Mouse (Mus musculus) MEL (cell line): ENCODE data around the gene Kdm6b. TPM values are rescaled to one million over a fixed set of nuclear protein-coding genes. Genes with fewer than 3 reads are reported as not detected.

Experiments used
- DNase-seq: peaks from one replicate; pipeline ENCODE4 v3.0.0; 2011; ENCODE audit warnings: low read depth, low spot score
- H3K27ac ChIP-seq: 2 replicates; pipeline ENCODE4 v1.5.1; 2012; ENCODE audit warnings: low read depth, mild to moderate bottlenecking, control low read depth, low read length, moderate library complexity; ENCODE audit not compliant: control insufficient read depth
- H3K27me3 ChIP-seq, 2 experiments: fragments of 150-350 bp in 1 of 2; sonication (generic) in 1 of 2; 2 replicates each; pipeline ENCODE4 v1.6.1; 2012; ENCODE audit warnings: low read length in 2 of 2, mild to moderate bottlenecking in 2 of 2, improper control_type of control experiment in 1 of 2, moderate library complexity in 1 of 2; ENCODE audit not compliant: insufficient read depth in 2 of 2, control insufficient read depth in 1 of 2
- H3K36me3 ChIP-seq, 2 experiments: 2 replicates each; pipeline ENCODE4 v1.6.1; 2012 to 2014; ENCODE audit warnings: low read length in 2 of 2, improper control_type of control experiment in 1 of 2, inconsistent platforms in 1 of 2, mild to moderate bottlenecking in 1 of 2; ENCODE audit not compliant: insufficient read depth in 2 of 2, control insufficient read depth in 1 of 2
- H3K4me1 ChIP-seq, 2 experiments: fragments of 150-350 bp in 1 of 2; sonication (generic) in 1 of 2; 2 replicates each; pipeline ENCODE4 v1.6.1; 2012; ENCODE audit warnings: low read length in 2 of 2, improper control_type of control experiment in 1 of 2, mild to moderate bottlenecking in 1 of 2; ENCODE audit not compliant: insufficient read depth in 2 of 2, control insufficient read depth in 1 of 2
- H3K4me3 ChIP-seq, 2 experiments: fragments of 150-350 bp in 1 of 2; sonication (generic) in 1 of 2; 2 replicates each; pipeline ENCODE4 v1.5.1; 2012; ENCODE audit warnings: low read depth in 2 of 2, low read length in 2 of 2, mild to moderate bottlenecking in 2 of 2, moderate library complexity in 2 of 2, control low read depth in 1 of 2, improper control_type of control experiment in 1 of 2; ENCODE audit not compliant: control insufficient read depth in 1 of 2, insufficient read depth in 1 of 2
- H3K79me2 ChIP-seq: 2 replicates; pipeline ENCODE4 v1.6.1; 2012; ENCODE audit warnings: mild to moderate bottlenecking, low read length, moderate library complexity; ENCODE audit not compliant: control insufficient read depth, poor library complexity, insufficient read depth
- H3K9ac ChIP-seq: 2 replicates; pipeline ENCODE4 v1.6.1; 2012; ENCODE audit warnings: low read depth, mild to moderate bottlenecking, control low read depth, low read length, moderate library complexity; ENCODE audit not compliant: control insufficient read depth, poor library complexity, severe bottlenecking
- H3K9me3 ChIP-seq: fragments of 150-350 bp; sonication (generic); replicated peaks from 2 replicates; pipeline ENCODE4 v1.6.1; 2012; ENCODE audit warnings: mild to moderate bottlenecking, low read length, improper control_type of control experiment, moderate library complexity; ENCODE audit not compliant: insufficient read depth
- BHLHE40 ChIP-seq: IDR thresholded peaks from 2 replicates; pipeline ENCODE4 v1.6.1; 2012; ENCODE audit warnings: low read depth, mild to moderate bottlenecking, inconsistent platforms, low read length, improper control_type of control experiment, borderline replicate concordance
- CHD2 ChIP-seq: IDR thresholded peaks from 2 replicates; pipeline ENCODE4 v1.6.1; 2011; ENCODE audit warnings: low read length, improper control_type of control experiment
- CTCF ChIP-seq, 3 experiments: IDR thresholded peaks in 2 of 3; conservative IDR thresholded peaks in 1 of 3; 2 replicates each; pipeline ENCODE4 v1.5.1; 2011 to 2012; ENCODE audit warnings: low read length in 3 of 3, low read depth in 2 of 3, mild to moderate bottlenecking in 2 of 3, improper control_type of control experiment in 1 of 3, inconsistent platforms in 1 of 3, mixed read lengths in 1 of 3, moderate library complexity in 1 of 3; ENCODE audit not compliant: control insufficient read depth in 1 of 3, insufficient read depth in 1 of 3, poor library complexity in 1 of 3, severe bottlenecking in 1 of 3
- E2F4 ChIP-seq: IDR thresholded peaks from 2 replicates; pipeline ENCODE4 v1.6.1; 2011; ENCODE audit warnings: low read depth, low read length, improper control_type of control experiment, borderline replicate concordance
- ELF1 ChIP-seq: IDR thresholded peaks from 2 replicates; pipeline ENCODE4 v1.6.1; 2014; ENCODE audit warnings: low read depth, mild to moderate bottlenecking, inconsistent platforms, low read length, improper control_type of control experiment, moderate library complexity
- EP300 ChIP-seq, 2 experiments: IDR thresholded peaks; 2 replicates each; pipeline ENCODE4 v1.6.1; 2011; ENCODE audit warnings: improper control_type of control experiment in 2 of 2, low read length in 2 of 2, low read depth in 1 of 2, mild to moderate bottlenecking in 1 of 2
- ETS1 ChIP-seq: IDR thresholded peaks from 2 replicates; pipeline ENCODE4 v1.6.1; 2012; ENCODE audit warnings: low read depth, mild to moderate bottlenecking, inconsistent platforms, low read length, improper control_type of control experiment, moderate library complexity
- GABPA ChIP-seq: IDR thresholded peaks from 2 replicates; pipeline ENCODE4 v1.6.1; 2012; ENCODE audit warnings: low read depth, mild to moderate bottlenecking, inconsistent platforms, low read length, improper control_type of control experiment, moderate library complexity
- GATA1 ChIP-seq: IDR thresholded peaks from 2 replicates; pipeline ENCODE4 v1.6.1; 2011; ENCODE audit warnings: low read depth, low read length, improper control_type of control experiment
- KAT2A ChIP-seq: conservative IDR thresholded peaks from 2 replicates; pipeline ENCODE4 v1.6.1; 2012; ENCODE audit warnings: low read depth, low read length, improper control_type of control experiment, inconsistent platforms
- MAFK ChIP-seq: IDR thresholded peaks from 2 replicates; pipeline ENCODE4 v1.6.1; 2011; ENCODE audit warnings: low read depth, mild to moderate bottlenecking, low read length, improper control_type of control experiment, borderline replicate concordance
- MAX ChIP-seq: IDR thresholded peaks from 2 replicates; pipeline ENCODE4 v1.6.1; 2011; ENCODE audit warnings: low read length, improper control_type of control experiment
- MXI1 ChIP-seq: IDR thresholded peaks from 2 replicates; pipeline ENCODE4 v1.6.1; 2011; ENCODE audit warnings: mild to moderate bottlenecking, low read depth, low read length, improper control_type of control experiment
- MYC ChIP-seq: IDR thresholded peaks from 2 replicates; pipeline ENCODE4 v1.6.1; 2011; ENCODE audit warnings: low read depth, mild to moderate bottlenecking, low read length, improper control_type of control experiment, moderate library complexity
- NELFE ChIP-seq: IDR thresholded peaks from 2 replicates; pipeline ENCODE4 v1.6.1; 2011; ENCODE audit warnings: low read depth, low read length, improper control_type of control experiment
- POLR2A ChIP-seq, 2 experiments: IDR thresholded peaks; 2 replicates each; pipeline ENCODE4 v1.6.1; 2011 to 2012; ENCODE audit warnings: low read length in 2 of 2, mild to moderate bottlenecking in 2 of 2, control low read depth in 1 of 2, improper control_type of control experiment in 1 of 2, low read depth in 1 of 2, moderate library complexity in 1 of 2; ENCODE audit not compliant: control insufficient read depth in 1 of 2, insufficient read depth in 1 of 2, poor library complexity in 1 of 2
- POLR2AphosphoS2 ChIP-seq: IDR thresholded peaks from 2 replicates; pipeline ENCODE4 v1.6.1; 2011; ENCODE audit warnings: low read length, improper control_type of control experiment
- SIN3A ChIP-seq: IDR thresholded peaks from 2 replicates; pipeline ENCODE4 v1.6.1; 2012; ENCODE audit warnings: low read length, improper control_type of control experiment, inconsistent platforms
- SMC3 ChIP-seq: IDR thresholded peaks from 2 replicates; pipeline ENCODE4 v1.6.1; 2011; ENCODE audit warnings: low read depth, low read length, improper control_type of control experiment
- TAL1 ChIP-seq: IDR thresholded peaks from 2 replicates; pipeline ENCODE4 v1.6.1; 2012; ENCODE audit warnings: mild to moderate bottlenecking, inconsistent platforms, low read length, moderate library complexity, mixed read lengths
- USF2 ChIP-seq, 2 experiments: IDR thresholded peaks; 2 replicates each; pipeline ENCODE4 v1.6.1; 2011 to 2012; ENCODE audit warnings: improper control_type of control experiment in 2 of 2, low read length in 2 of 2, borderline replicate concordance in 1 of 2, inconsistent platforms in 1 of 2, low read depth in 1 of 2, mild to moderate bottlenecking in 1 of 2; ENCODE audit not compliant: insufficient read depth in 1 of 2
- ZKSCAN1 ChIP-seq: IDR thresholded peaks from 2 replicates; pipeline ENCODE4 v1.6.1; 2012; ENCODE audit warnings: low read depth, mild to moderate bottlenecking, inconsistent platforms, low read length, improper control_type of control experiment, moderate library complexity
- ZMIZ1 ChIP-seq: IDR thresholded peaks from 2 replicates; pipeline ENCODE4 v1.6.1; 2012; ENCODE audit warnings: low read depth, mild to moderate bottlenecking, inconsistent platforms, low read length, improper control_type of control experiment, moderate library complexity
- ZNF384 ChIP-seq: IDR thresholded peaks from 2 replicates; pipeline ENCODE4 v1.6.1; 2012; ENCODE audit warnings: low read depth, mild to moderate bottlenecking, inconsistent platforms, low read length, improper control_type of control experiment
- polyA plus RNA-seq, 2 experiments: library from polyadenylated mRNA; stranded (reverse) in 1 of 2; unstranded in 1 of 2; fragments of >175 nt in 1 of 2; fragments of >200 nt in 1 of 2; gene quantifications; 2 replicates each; pipeline versions ENCODE4 v1.2.1 to v1.2.4; 2012; ENCODE audit warnings: low replicate concordance in 2 of 2, low read depth in 1 of 2; ENCODE audit not compliant: insufficient read length in 2 of 2, insufficient read depth in 1 of 2, missing spikeins in 1 of 2
- total RNA-seq: library from RNA; depleted of rRNA; stranded (reverse); fragments of 300-350 nt; gene quantifications from 2 replicates; pipeline ENCODE4 v1.2.3, GENCODE M21; 2012

The Kdm6b gene
- total and polyA plus RNA-seq, 3 experiments = 5.8 to 43.4 (median 25.0) TPM

DNA sequence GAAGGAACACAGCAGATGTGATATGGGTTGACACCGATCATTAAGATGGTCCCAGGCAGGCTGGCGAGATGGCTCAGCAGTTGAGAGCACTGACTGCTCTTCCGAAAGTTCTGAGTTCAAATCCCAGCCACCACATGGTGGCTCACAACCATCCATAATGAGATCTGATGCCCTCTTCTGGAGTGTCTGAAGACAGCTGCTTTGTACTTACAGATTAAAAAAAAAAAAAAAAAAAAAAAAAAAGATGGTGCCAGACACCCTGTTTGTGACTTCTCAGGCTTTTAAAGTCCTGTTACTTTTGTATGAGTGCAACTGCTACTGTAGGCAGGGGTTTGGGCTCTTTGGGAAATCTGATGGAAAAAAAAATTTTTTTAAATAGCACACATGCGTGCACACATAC, 24.8 kb downstream of the Kdm6b start:
- Histone ChIP-seq H3K36me3 (no peaks in the 10 kb centered on the region; a peak in 1 of 4 replicates), H3K27me3 (no peaks in the 10 kb centered on the region), H3K4me3 (no peak overlapping the region), H3K79me2 (no peaks in the 10 kb centered on the region), H3K9ac (no peak overlapping the region), H3K4me1 (no peaks in the 10 kb centered on the region), H3K27ac (no peak overlapping the region), H3K9me3 (no peaks in the 10 kb centered on the region)
- DNase-seq = no peak
- TF ChIP-seq POLR2A (IDR thresholded peaks at IDR 0.05; ENCODE audit: control insufficient read depth in 1 of 2, insufficient read depth in 1 of 2, low read depth in 1 of 2, low read length in 2 of 2, poor library complexity in 1 of 2) (no peak), ZKSCAN1 (no peak), MAX (no peak), GABPA (no peak), ELF1 (no peak), SMC3 (peak; percentile 19; the same call in 1 of the 2 replicates), ZNF384 (peak; percentile 84), CTCF (IDR thresholded peaks at IDR 0.05 in 2 of 3, conservative IDR thresholded peaks at IDR 0.05 in 1 of 3; ENCODE audit: control insufficient read depth in 1 of 3, insufficient read depth in 1 of 3, low read depth in 2 of 3, low read length in 3 of 3, poor library complexity in 1 of 3, severe bottlenecking in 1 of 3) (peak in 1 of 3 experiments; percentile 16; a peak in 2 of 6 replicates)

DNA sequence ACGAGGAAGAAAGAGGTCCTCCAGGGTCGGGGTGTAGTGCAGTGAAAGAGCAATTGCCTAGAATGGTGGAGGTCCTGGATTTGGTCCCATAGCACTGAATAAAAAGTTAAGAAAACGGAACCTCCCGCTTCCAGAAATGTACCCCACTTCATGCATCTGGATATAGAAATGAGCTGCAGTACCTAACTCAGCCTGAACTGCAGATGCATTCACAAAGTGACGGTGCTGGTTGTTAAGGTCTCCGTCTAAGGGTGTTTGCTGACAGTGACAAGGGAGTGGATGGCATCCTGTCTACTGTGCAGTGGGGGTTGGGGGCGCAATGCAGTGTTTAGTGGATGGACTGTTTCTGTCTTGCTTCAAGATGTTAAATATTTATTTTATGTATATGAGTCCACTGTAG, 26.7 kb downstream of the Kdm6b start:
- H3K4me3 ChIP-seq = no peak overlapping the region
- TF ChIP-seq MAX (no peak), BHLHE40 (no peak), KAT2A (no peak)
- no peak overlapping the region for H3K27ac ChIP-seq
- DNase-seq = no peak
- no peaks in the 10 kb centered on the region for H3K79me2 ChIP-seq
- no peaks in the 10 kb centered on the region for H3K4me1 ChIP-seq
- no peaks in the 10 kb centered on the region; a peak in 1 of 4 replicates for H3K36me3 ChIP-seq
- H3K9me3 ChIP-seq = no peaks in the 10 kb centered on the region
- H3K9ac ChIP-seq = no peak overlapping the region
- no peaks in the 10 kb centered on the region for H3K27me3 ChIP-seq

DNA sequence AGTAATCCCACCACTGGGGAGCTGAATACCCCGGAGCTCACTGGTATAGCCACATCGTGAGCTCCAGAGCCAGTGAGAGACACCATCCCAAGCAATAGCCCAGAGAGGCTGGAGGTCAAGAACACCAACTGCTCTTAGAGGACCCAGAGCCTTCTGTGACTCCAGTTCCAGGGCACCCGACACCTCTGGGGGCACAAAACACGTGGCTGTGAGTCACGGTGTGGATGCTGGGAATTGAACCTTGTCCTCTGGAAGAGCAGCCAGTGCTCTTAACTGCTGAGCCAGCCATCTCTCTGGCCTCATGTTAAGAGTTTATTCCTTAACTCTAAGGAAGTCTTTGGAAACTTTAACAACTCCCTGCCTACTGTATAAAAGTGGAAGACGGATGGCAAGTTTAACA, 28.5 kb downstream of the Kdm6b start:
- DNase-seq = no peak
- H3K9me3 ChIP-seq = no peaks in the 10 kb centered on the region
- no peaks in the 10 kb centered on the region for H3K27me3 ChIP-seq
- H3K27ac ChIP-seq = no peak overlapping the region
- H3K36me3 ChIP-seq = no peaks in the 10 kb centered on the region
- no peaks in the 10 kb centered on the region for H3K79me2 ChIP-seq
- no peak overlapping the region for H3K9ac ChIP-seq
- H3K4me3 ChIP-seq = no peak overlapping the region
- no peaks in the 10 kb centered on the region for H3K4me1 ChIP-seq
- TF ChIP-seq MAX (no peak), POLR2AphosphoS2 (no peak), TAL1 (no peak), MAFK (no peak), ETS1 (no peak), CHD2 (no peak), ZMIZ1 (no peak), EP300 (IDR thresholded peaks at IDR 0.05; ENCODE audit: low read depth in 1 of 2, low read length in 2 of 2) (no peak), MYC (no peak), GATA1 (no peak), SIN3A (no peak), NELFE (no peak), CTCF (IDR thresholded peaks at IDR 0.05 in 2 of 3, conservative IDR thresholded peaks at IDR 0.05 in 1 of 3; ENCODE audit: control insufficient read depth in 1 of 3, insufficient read depth in 1 of 3, low read depth in 2 of 3, low read length in 3 of 3, poor library complexity in 1 of 3, severe bottlenecking in 1 of 3) (no peak), KAT2A (no peak), ZNF384 (no peak), USF2 (IDR thresholded peaks at IDR 0.05; ENCODE audit: borderline replicate concordance in 1 of 2, insufficient read depth in 1 of 2, low read depth in 1 of 2, low read length in 2 of 2) (no peak), SMC3 (no peak), MXI1 (no peak), E2F4 (no peak)
